Mouse (Mus musculus) liver, embryonic 11.5 days (tissue): ENCODE data around the gene Amh. TPM values are rescaled to one million over a fixed set of nuclear protein-coding genes. Genes with fewer than 3 reads are reported as not detected.

Experiments used
- microRNA counts: library from miRNA; unstranded; fragments of <30 nt; microRNA quantifications from one replicate; lab custom pipeline; 2015
- microRNA-seq: library from miRNA; unstranded; fragments of <30 nt; microRNA quantifications from one replicate; pipeline ENCODE4, GENCODE M21; 2017; ENCODE audit warnings: borderline number of aligned reads
- polyA plus RNA-seq: library from polyadenylated mRNA; unstranded; fragments of >200 nt; fragmentation: Nextera tagmentation; extraction: Ambion mirVana; gene quantifications from 2 replicates; pipeline ENCODE4 v1.2.1, GENCODE M21; 2014

Gene Amh
- polyA plus RNA-seq, 1 experiment from 2014 or later: not detected

MicroRNAs within 50 kb of the gene (microRNA counts, 519-probe panel; counts per million panel counts)
- microRNA mmu-miR-1982 (lab: Ali Mortazavi, UCI): not detected

Small RNA genes within 50 kb of the gene (microRNA-seq; reads per million reads assigned to microRNA genes)
- 10.6 reads per million, percentile 23 among the genes with 10 or more reads in this experiment for gene Mir1982

Other genes with a start within 250 kb of the Amh start
- 31.8 and 33.4 TPM in 2 replicates for gene Rexo1, start 243.7 kb upstream of the Amh start, polyA plus RNA-seq
- gene Klf16, start 227.9 kb upstream of the Amh start, polyA plus RNA-seq: 10.0 and 11.4 TPM in 2 replicates
- gene Abhd17a, start 214.9 kb upstream of the Amh start, polyA plus RNA-seq: 89.7 and 96.5 TPM in 2 replicates
- gene Scamp4, start 202.4 kb upstream of the Amh start, polyA plus RNA-seq: 93.9 and 94.3 TPM in 2 replicates
- 9.7 TPM in 2 replicates for gene Adat3, start 202.4 kb upstream of the Amh start, polyA plus RNA-seq
- gene Gm49322, start 199.2 kb upstream of the Amh start, polyA plus RNA-seq: 3.6 TPM in 2 replicates
- gene Csnk1g2, start 182.4 kb upstream of the Amh start, polyA plus RNA-seq: 92.3 and 96.1 TPM in 2 replicates
- gene Btbd2, start 148.2 kb upstream of the Amh start, polyA plus RNA-seq: 38.0 and 38.4 TPM in 2 replicates
- 124 and 128 TPM in 2 replicates for gene Mknk2, start 127.1 kb upstream of the Amh start, polyA plus RNA-seq
- gene Mob3a, start 103.3 kb upstream of the Amh start, polyA plus RNA-seq: 56.7 and 57.3 TPM in 2 replicates
- gene Izumo4, start 103.1 kb upstream of the Amh start, polyA plus RNA-seq: 5.7 and 6.8 TPM in 2 replicates
- 53.1 and 53.2 TPM in 2 replicates for gene Ap3d1, start 63.0 kb upstream of the Amh start, polyA plus RNA-seq
- gene Dot1l, start 50.0 kb upstream of the Amh start, polyA plus RNA-seq: 23.9 and 28.2 TPM in 2 replicates
- gene Sf3a2, start 7.0 kb upstream of the Amh start, polyA plus RNA-seq: 116 and 121 TPM in 2 replicates
- gene Plekhj1, start 6.6 kb upstream of the Amh start, polyA plus RNA-seq: 178 and 188 TPM in 2 replicates
- 1.1 and 1.5 TPM in 2 replicates for gene Jsrp1, start 8.3 kb downstream of the Amh start, polyA plus RNA-seq
- gene Oaz1, start 21.4 kb downstream of the Amh start, polyA plus RNA-seq: 1,793 and 1,800 TPM in 2 replicates
- gene Lingo3, start 38.8 kb downstream of the Amh start, polyA plus RNA-seq: 0.05 TPM in 1 of 2 replicates, not detected in the other
- gene Lsm7, start 50.0 kb downstream of the Amh start, polyA plus RNA-seq: 403 and 453 TPM in 2 replicates
- gene Sppl2b, start 50.0 kb downstream of the Amh start, polyA plus RNA-seq: 58.5 and 63.8 TPM in 2 replicates
- gene Tmprss9, start 66.6 kb downstream of the Amh start, polyA plus RNA-seq: not detected in 2 replicates
- gene Timm13, start 95.7 kb downstream of the Amh start, polyA plus RNA-seq: 396 and 445 TPM in 2 replicates
- 16.2 and 18.2 TPM in 2 replicates for gene Lmnb2, start 113.0 kb downstream of the Amh start, polyA plus RNA-seq
- gene Gadd45b, start 124.8 kb downstream of the Amh start, polyA plus RNA-seq: 4.0 and 5.0 TPM in 2 replicates
- gene Gng7, start 209.7 kb downstream of the Amh start, polyA plus RNA-seq: 1.8 and 2.1 TPM in 2 replicates
- gene Diras1, start 220.4 kb downstream of the Amh start, polyA plus RNA-seq: 0.45 TPM in 1 of 2 replicates, not detected in the other
- 9.1 and 9.4 TPM in 2 replicates for gene Slc39a3, start 232.2 kb downstream of the Amh start, polyA plus RNA-seq